Comparison of ENCODE assay signal across 24 mouse cellular contexts in genomic region chr17:23748026-23748425, GRCm38 (mm10). TPM values are rescaled to one million over a fixed set of nuclear protein-coding genes. Genes with fewer than 3 reads are reported as not detected.
DNase-seq lines count a peak whose midpoint lies in the region; ATAC-seq lines count a peak whose summit lies in the region.
"Had no signal": no experiment of that assay in that cellular context is flagged by ENCODE, and none has a peak within 500 bp of the region (broad histone marks: within the 10 kb centered on the region; RNA-seq: fewer than 3 reads in every experiment).

No protein-coding gene starts in this region.

- H3K9me3 ChIP-seq in forebrain, embryonic 11.5 days (ENCODE audit: control insufficient read depth, low read length), result no peaks in the 10 kb centered on the region
- no peaks in the 10 kb centered on the region for H3K9me3 ChIP-seq in forebrain, embryonic 13.5 days (replicated peaks)
- H3K9me3 ChIP-seq: embryonic facial prominence, embryonic 12.5 days; forebrain, embryonic 12.5 days; hindbrain, embryonic 13.5 days; limb, embryonic 10.5 days; liver, embryonic 15.5 days; midbrain, embryonic 10.5 days; neural tube, embryonic 12.5 days had no signal

- 0 out of 2 replicates have a peak, but pooled peaks have one; percentile 16 for ATAC-seq in forebrain, embryonic 11.5 days (replicated peaks; ENCODE audit: low FRiP score)
- no peak for ATAC-seq in forebrain, embryonic 13.5 days
- ATAC-seq in activated CD4-positive, CD25-positive, alpha-beta regulatory T cell, adult 4 months, result peak; percentile 12

- no peak overlapping the region for H3K27ac ChIP-seq in forebrain, embryonic 11.5 days (ENCODE audit: low read depth, low read length)
- H3K27ac ChIP-seq in forebrain, embryonic 13.5 days, result no peak overlapping the region
- H3K27ac ChIP-seq: embryonic facial prominence, embryonic 12.5 days; forebrain, embryonic 12.5 days; hindbrain, embryonic 13.5 days; limb, embryonic 10.5 days; liver, embryonic 15.5 days; midbrain, embryonic 10.5 days; neural tube, embryonic 12.5 days; stomach, postnatal 0 days had no signal

- peaks cover 13% of the 10 kb centered on the region for H3K4me1 ChIP-seq in forebrain, embryonic 11.5 days (replicated peaks; ENCODE audit: control insufficient read depth, insufficient read depth, low read length)
- H3K4me1 ChIP-seq in forebrain, embryonic 13.5 days, result peaks cover 18% of the 10 kb centered on the region

- peaks cover 35% of the 10 kb centered on the region for H3K27me3 ChIP-seq in forebrain, embryonic 11.5 days (ENCODE audit: control insufficient read depth, insufficient read depth, low read length)
- peaks cover 51% of the 10 kb centered on the region for H3K27me3 ChIP-seq in forebrain, embryonic 13.5 days

- no peak overlapping the region for H3K9ac ChIP-seq in forebrain, embryonic 11.5 days (ENCODE audit: low read length)
- H3K9ac ChIP-seq in forebrain, embryonic 13.5 days, result no peak overlapping the region
- H3K9ac ChIP-seq: embryonic facial prominence, embryonic 12.5 days; forebrain, embryonic 12.5 days; hindbrain, embryonic 13.5 days; liver, embryonic 15.5 days; neural tube, embryonic 12.5 days had no signal

- whole genome bisulfite sequencing in forebrain, embryonic 11.5 days, result 47% methylated on average over 6 of the region's 6 CpGs
- WGBS in forebrain, embryonic 13.5 days, result 40% methylated on average over 6 of the region's 6 CpGs

- DNase-seq in forebrain, embryonic 11.5 days (ENCODE audit: low spot score), result no peak
- peak; percentile 33 for DNase-seq in thymus, postnatal 0 days (ENCODE audit: low spot score)
- no peak for DNase-seq in thymus, postnatal 36 days
- peak; percentile 77 to 80 for DNase-seq in spleen, postnatal 36 days (ENCODE audit: low spot score in 2 of 2)
- no peak for DNase-seq in T-cell, adult 2 months (ENCODE audit: low spot score)
- DNase-seq in cerebellum, adult 11 months, result no peak
- DNase-seq: cerebellum, adult 11-12 months; cerebellum, postnatal 10 days; gastrocnemius, postnatal 36 days; kidney, adult 9 months; kidney, postnatal 14 days; liver; right cerebral cortex, adult 18-20 months had no signal

- H3K4me3 ChIP-seq in forebrain, embryonic 11.5 days (ENCODE audit: low read depth, low read length), result no peak overlapping the region
- no peak overlapping the region for H3K4me3 ChIP-seq in forebrain, embryonic 13.5 days
- H3K4me3 ChIP-seq: embryonic facial prominence, embryonic 12.5 days; forebrain, embryonic 12.5 days; hindbrain, embryonic 13.5 days; limb, embryonic 10.5 days; liver, embryonic 15.5 days; midbrain, embryonic 10.5 days; neural tube, embryonic 12.5 days had no signal

- H3K36me3 ChIP-seq in forebrain, embryonic 11.5 days (ENCODE audit: control insufficient read depth, insufficient read depth, low read length), result peaks cover 4% of the 10 kb centered on the region; the same call in 1 of the 2 replicates
- peaks cover 19% of the 10 kb centered on the region for H3K36me3 ChIP-seq in forebrain, embryonic 13.5 days (ENCODE audit: poor library complexity, severe bottlenecking)
- H3K36me3 ChIP-seq: liver, embryonic 15.5 days had no signal

- no peak overlapping the region for H3K4me2 ChIP-seq in forebrain, embryonic 11.5 days (ENCODE audit: low read depth, low read length, severe bottlenecking)
- H3K4me2 ChIP-seq in forebrain, embryonic 13.5 days, result no peak overlapping the region
- H3K4me2 ChIP-seq: embryonic facial prominence, embryonic 12.5 days; forebrain, embryonic 12.5 days; hindbrain, embryonic 13.5 days; liver, embryonic 15.5 days; neural tube, embryonic 12.5 days had no signal

RNA-seq across cellular contexts. Expression of gene Kremen2, which starts 2.4 kb away (rescaled TPM):
- 2.2 and 2.6 TPM in 2 replicates for polyA plus RNA-seq in forebrain, embryonic 11.5 days (2014; fragmentation: Nextera tagmentation; extraction: Ambion mirVana)
- 0.24 and 0.37 TPM in 2 replicates for polyA plus RNA-seq in forebrain, embryonic 13.5 days (2015; fragmentation: Nextera tagmentation; extraction: Ambion mirVana)
- polyA plus RNA-seq in thymus, postnatal 0 days (2015; fragmentation: Nextera tagmentation; extraction: Ambion mirVana), result 7.2 and 7.3 TPM in 2 replicates
- polyA plus RNA-seq in activated CD4-positive, CD25-positive, alpha-beta regulatory T cell, adult 4 months (2017; shearing (Covaris generic)), result 1 to 10 TPM in 1 of 2 experiments, under 1 TPM in 1; 0.71 to 1.2 TPM
- polyA plus RNA-seq: heart, embryonic 14.5 days; liver, embryonic 15.5 days had no signal

RNA-seq across cellular contexts. Expression of gene Paqr4, which starts 7.4 kb away (rescaled TPM):
- polyA plus RNA-seq in forebrain, embryonic 11.5 days (2014; fragmentation: Nextera tagmentation; extraction: Ambion mirVana), result 26.5 and 28.8 TPM in 2 replicates
- polyA plus RNA-seq in forebrain, embryonic 13.5 days (2015; fragmentation: Nextera tagmentation; extraction: Ambion mirVana), result 29.8 and 32.7 TPM in 2 replicates
- polyA plus RNA-seq in thymus, postnatal 0 days (2015; fragmentation: Nextera tagmentation; extraction: Ambion mirVana), result 6.1 and 7.6 TPM in 2 replicates
- 1 to 10 TPM in 1 of 2 experiments, under 1 TPM in 1; 0.91 to 2.7 TPM for polyA plus RNA-seq in activated CD4-positive, CD25-positive, alpha-beta regulatory T cell, adult 4 months (2017; shearing (Covaris generic))

RNA-seq across cellular contexts. Expression of gene Pkmyt1, which starts 21.9 kb away (rescaled TPM):
- 61.3 and 62.9 TPM in 2 replicates for polyA plus RNA-seq in forebrain, embryonic 11.5 days (2014; fragmentation: Nextera tagmentation; extraction: Ambion mirVana)
- polyA plus RNA-seq in forebrain, embryonic 13.5 days (2015; fragmentation: Nextera tagmentation; extraction: Ambion mirVana), result 36.7 and 41.0 TPM in 2 replicates
- 35.9 and 40.1 TPM in 2 replicates for polyA plus RNA-seq in thymus, postnatal 0 days (2015; fragmentation: Nextera tagmentation; extraction: Ambion mirVana)
- polyA plus RNA-seq in activated CD4-positive, CD25-positive, alpha-beta regulatory T cell, adult 4 months (2017; shearing (Covaris generic)), result 10 to 100 TPM; 12.2 to 13.0 TPM

RNA-seq across cellular contexts. Expression of gene Flywch1, which starts 23.4 kb away (rescaled TPM):
- 167 and 174 TPM in 2 replicates for polyA plus RNA-seq in forebrain, embryonic 11.5 days (2014; fragmentation: Nextera tagmentation; extraction: Ambion mirVana)
- polyA plus RNA-seq in forebrain, embryonic 13.5 days (2015; fragmentation: Nextera tagmentation; extraction: Ambion mirVana), result 165 and 176 TPM in 2 replicates
- polyA plus RNA-seq in thymus, postnatal 0 days (2015; fragmentation: Nextera tagmentation; extraction: Ambion mirVana), result 37.7 and 41.0 TPM in 2 replicates
- polyA plus RNA-seq in activated CD4-positive, CD25-positive, alpha-beta regulatory T cell, adult 4 months (2017; shearing (Covaris generic)), result 10 to 100 TPM; 13.2 to 13.3 TPM

RNA-seq across cellular contexts. Expression of gene 1520401A03Rik, which starts 25.4 kb away (rescaled TPM):
- polyA plus RNA-seq in forebrain, embryonic 11.5 days (2014; fragmentation: Nextera tagmentation; extraction: Ambion mirVana), result not detected in 2 replicates
- polyA plus RNA-seq in forebrain, embryonic 13.5 days (2015; fragmentation: Nextera tagmentation; extraction: Ambion mirVana), result not detected in 2 replicates
- 0.26 and 0.77 TPM in 2 replicates for polyA plus RNA-seq in thymus, postnatal 0 days (2015; fragmentation: Nextera tagmentation; extraction: Ambion mirVana)
- not detected for polyA plus RNA-seq in activated CD4-positive, CD25-positive, alpha-beta regulatory T cell, adult 4 months (2017; shearing (Covaris generic))
- polyA plus RNA-seq: forebrain, embryonic 12.5 days; heart, embryonic 14.5 days; midbrain, embryonic 10.5 days had no signal

Comparison
In these comparisons a context has a peak if more than half of its experiments do, and no peak if none do; other contexts are left out.
1. DNase-seq: peak in thymus, postnatal 0 days (single experiment) and spleen, postnatal 36 days (2 of 2); none in forebrain, embryonic 11.5 days (single experiment), thymus, postnatal 36 days (0 of 2), T-cell, adult 2 months (single experiment) and cerebellum, adult 11 months (single experiment).